Mouse (Mus musculus): ENCODE results near the gene Spata21. TPM values are rescaled to one million over a fixed set of nuclear protein-coding genes. Genes with fewer than 3 reads are reported as not detected.

Spata21 gene
- polyA plus RNA-seq, 1 experiment from 2014 or later = 0.25 TPM

- H3K27ac ChIP-seq = peak within 1 kb of the TSS; percentile 72
- whole genome bisulfite sequencing = 9% methylated on average over 58 of the region's 58 CpGs
- peak within 1 kb of the TSS; percentile 86 for H3K4me2 ChIP-seq (replicated peaks)
- H3K9ac ChIP-seq = peak within 1 kb of the TSS; percentile 95
- peak; percentile 81 for ATAC-seq (ENCODE audit: low FRiP score, low read depth)
- no peaks in the 10 kb centered on the region for H3K9me3 ChIP-seq
- no peaks in the 10 kb centered on the region for H3K36me3 ChIP-seq
- H3K27me3 ChIP-seq (replicated peaks) = no peaks in the 10 kb centered on the region
- peak within 1 kb of the TSS; percentile 99 for H3K4me3 ChIP-seq
- peaks cover 18% of the 10 kb centered on the region for H3K4me1 ChIP-seq
These were observed 59.2 kb downstream of the Spata21 start, which contains the start of gene Fbxo42 for GRCm38 (mm10) chr4:141147112-141148008. Gene Fbxo42 (plus strand): TSS chr4:141147913.

GRCm38 (mm10) chr4:141148009-141148801 is 60.1 kb downstream of the Spata21 start:
- WGBS = under 1% methylated on average over 66 of the region's 66 CpGs
- H3K27ac ChIP-seq = peak overlapping the region; percentile 72; the same call in 1 of the 2 replicates
- ATAC-seq (ENCODE audit: low FRiP score, low read depth) = peak; percentile 84

GRCm38 (mm10) chr4:141149116-141149515 is 61.0 kb downstream of the Spata21 start:
- no peaks in the 10 kb centered on the region for H3K9me3 ChIP-seq
- peak overlapping the region; percentile 95 for H3K9ac ChIP-seq
- WGBS = 36% methylated on average over 7 of the region's 7 CpGs
- peak overlapping the region; percentile 86 for H3K4me2 ChIP-seq (replicated peaks)
- peak overlapping the region; percentile 99 for H3K4me3 ChIP-seq
- H3K36me3 ChIP-seq = no peaks in the 10 kb centered on the region
- no peak overlapping the region for H3K27ac ChIP-seq
- no peak for ATAC-seq (ENCODE audit: low FRiP score, low read depth)
- peaks cover 18% of the 10 kb centered on the region for H3K4me1 ChIP-seq
- H3K27me3 ChIP-seq (replicated peaks) = no peaks in the 10 kb centered on the region

More at GRCm38 (mm10) chr4:141148009-141148801, 60.1 kb downstream of the Spata21 start:
- Histone ChIP-seq H3K27me3 (replicated peaks) (no peaks in the 10 kb centered on the region), H3K4me3 (peak overlapping the region; percentile 99), H3K36me3 (no peaks in the 10 kb centered on the region), H3K4me2 (replicated peaks) (peak overlapping the region; percentile 86), H3K9ac (peak overlapping the region; percentile 95), H3K9me3 (no peaks in the 10 kb centered on the region), H3K4me1 (peaks cover 18% of the 10 kb centered on the region)

GRCm38 (mm10) chr4:141157485-141157884 is 69.4 kb downstream of the Spata21 start:
- ATAC-seq (ENCODE audit: low FRiP score, low read depth) = no peak
- 80% methylated on average over 4 of the region's 4 CpGs for WGBS

GRCm38 (mm10) chr4:141158609-141159008 is 70.5 kb downstream of the Spata21 start:
- Histone ChIP-seq H3K4me1 (0 out of 2 replicates have a peak, but pooled peaks cover 7% of the 10 kb centered on the region), H3K4me3 (no peak overlapping the region), H3K27ac (no peak overlapping the region), H3K27me3 (replicated peaks) (no peaks in the 10 kb centered on the region), H3K9me3 (no peaks in the 10 kb centered on the region), H3K9ac (no peak overlapping the region), H3K36me3 (no peaks in the 10 kb centered on the region), H3K4me2 (replicated peaks) (no peak overlapping the region)
- WGBS = 98% methylated on average over 2 of the region's 2 CpGs
- ATAC-seq (ENCODE audit: low FRiP score, low read depth) = no peak

More at GRCm38 (mm10) chr4:141157485-141157884, 69.4 kb downstream of the Spata21 start:
- H3K4me1 ChIP-seq = 0 out of 2 replicates have a peak, but pooled peaks cover 7% of the 10 kb centered on the region
- H3K27me3 ChIP-seq (replicated peaks) = no peaks in the 10 kb centered on the region
- no peaks in the 10 kb centered on the region for H3K36me3 ChIP-seq
- no peak overlapping the region for H3K27ac ChIP-seq
- no peak overlapping the region for H3K4me3 ChIP-seq
- H3K9ac ChIP-seq = 0 out of 2 replicates have a peak overlapping the region, but pooled peaks have one; percentile 9
- no peak overlapping the region for H3K4me2 ChIP-seq (replicated peaks)
- no peaks in the 10 kb centered on the region for H3K9me3 ChIP-seq

- no peaks in the 10 kb centered on the region for H3K9me3 ChIP-seq
- H3K4me1 ChIP-seq = 0 out of 2 replicates have a peak, but pooled peaks cover 7% of the 10 kb centered on the region
- no peak overlapping the region for H3K9ac ChIP-seq
- ATAC-seq (ENCODE audit: low FRiP score, low read depth) = no peak
- no peaks in the 10 kb centered on the region for H3K27me3 ChIP-seq (replicated peaks)
- H3K27ac ChIP-seq = no peak overlapping the region
- no peak overlapping the region for H3K4me3 ChIP-seq
- WGBS = 60% methylated on average over 11 of the region's 11 CpGs
- H3K36me3 ChIP-seq = no peaks in the 10 kb centered on the region; the same call in 1 of the 2 replicates
- H3K4me2 ChIP-seq (replicated peaks) = no peak overlapping the region
These were observed 71.0 kb downstream of the Spata21 start for GRCm38 (mm10) chr4:141159093-141159492.

- WGBS = 67% methylated on average over 5 of the region's 5 CpGs
- H3K36me3 ChIP-seq = peaks cover 4% of the 10 kb centered on the region; the same call in 1 of the 2 replicates
- H3K4me3 ChIP-seq = no peak overlapping the region
- ATAC-seq (ENCODE audit: low FRiP score, low read depth) = no peak
- H3K4me2 ChIP-seq (replicated peaks) = no peak overlapping the region
- H3K9ac ChIP-seq = no peak overlapping the region
- no peaks in the 10 kb centered on the region for H3K27me3 ChIP-seq (replicated peaks)
- peaks cover 4% of the 10 kb centered on the region for H3K9me3 ChIP-seq
- H3K27ac ChIP-seq = no peak overlapping the region
- H3K4me1 ChIP-seq = 0 out of 2 replicates have a peak, but pooled peaks cover 7% of the 10 kb centered on the region
These were observed 71.5 kb downstream of the Spata21 start for GRCm38 (mm10) chr4:141159666-141160065.

GRCm38 (mm10) chr4:141160193-141160592 is 72.1 kb downstream of the Spata21 start:
- Histone ChIP-seq H3K27me3 (replicated peaks) (no peaks in the 10 kb centered on the region), H3K4me2 (replicated peaks) (no peak overlapping the region), H3K4me3 (no peak overlapping the region), H3K9ac (no peak overlapping the region), H3K27ac (no peak overlapping the region), H3K4me1 (0 out of 2 replicates have a peak, but pooled peaks cover 7% of the 10 kb centered on the region), H3K36me3 (peaks cover 7% of the 10 kb centered on the region; the same call in 1 of the 2 replicates), H3K9me3 (peaks cover 6% of the 10 kb centered on the region)
- no peak for ATAC-seq (ENCODE audit: low FRiP score, low read depth)
- 92% methylated on average over 4 of the region's 4 CpGs for WGBS

GRCm38 (mm10) chr4:141161699-141162208 is 73.6 kb downstream of the Spata21 start:
- Histone ChIP-seq H3K4me2 (replicated peaks) (no peak overlapping the region), H3K27ac (no peak overlapping the region), H3K4me1 (0 out of 2 replicates have a peak, but pooled peaks cover 7% of the 10 kb centered on the region), H3K36me3 (peaks cover 7% of the 10 kb centered on the region; the same call in 1 of the 2 replicates), H3K4me3 (no peak overlapping the region), H3K9ac (no peak overlapping the region), H3K27me3 (replicated peaks) (no peaks in the 10 kb centered on the region), H3K9me3 (peaks cover 6% of the 10 kb centered on the region)
- WGBS = 97% methylated on average over 6 of the region's 6 CpGs
- ATAC-seq (ENCODE audit: low FRiP score, low read depth) = no peak

All from neural tube, embryonic 12.5 days (tissue).